In genomic region chr4:130811385-130811784, GRCm38 (mm10) we compare ENCODE assay signal across 15 mouse cellular contexts. TPM values are rescaled to one million over a fixed set of nuclear protein-coding genes. Genes with fewer than 3 reads are reported as not detected.
DNase-seq lines count a peak whose midpoint lies in the region; ATAC-seq lines count a peak whose summit lies in the region.
"Had no signal": no experiment of that assay in that cellular context is flagged by ENCODE, and none has a peak within 500 bp of the region (broad histone marks: within the 10 kb centered on the region; RNA-seq: fewer than 3 reads in every experiment).

No protein-coding gene starts in this region.

- intact Hi-C loops in left cerebral cortex, postnatal 4 days (cut with DNase I) = no loop called here

- no peaks in the 10 kb centered on the region for H3K36me3 ChIP-seq in forebrain, embryonic 14.5 days (ENCODE audit: control insufficient read depth, insufficient read depth, low read length)
- no peaks in the 10 kb centered on the region for H3K36me3 ChIP-seq in forebrain, embryonic 16.5 days (ENCODE audit: control insufficient read depth, insufficient read depth)
- H3K36me3 ChIP-seq in midbrain, embryonic 12.5 days = no peaks in the 10 kb centered on the region
- H3K36me3 ChIP-seq in midbrain, embryonic 11.5 days (ENCODE audit: control insufficient read depth, insufficient read depth, low read length) = no peaks in the 10 kb centered on the region
- no peaks in the 10 kb centered on the region for H3K36me3 ChIP-seq in hindbrain, embryonic 15.5 days
- no peaks in the 10 kb centered on the region for H3K36me3 ChIP-seq in neural tube, embryonic 15.5 days
- H3K36me3 ChIP-seq: embryonic facial prominence, embryonic 13.5 days had no signal

- peak overlapping the region; percentile 21; the same call in 1 of the 2 replicates for H3K9ac ChIP-seq in forebrain, embryonic 14.5 days (ENCODE audit: low read length)
- no peak overlapping the region for H3K9ac ChIP-seq in forebrain, embryonic 16.5 days (replicated peaks; ENCODE audit: low read depth, low read length)
- no peak overlapping the region for H3K9ac ChIP-seq in midbrain, embryonic 12.5 days (replicated peaks)
- no peak overlapping the region for H3K9ac ChIP-seq in midbrain, embryonic 11.5 days (ENCODE audit: low read length)
- H3K9ac ChIP-seq in hindbrain, embryonic 15.5 days = peak overlapping the region; percentile 11; the same call in 1 of the 2 replicates
- H3K9ac ChIP-seq in neural tube, embryonic 15.5 days (replicated peaks) = no peak overlapping the region
- H3K9ac ChIP-seq: embryonic facial prominence, embryonic 13.5 days had no signal

- H3K4me1 ChIP-seq in forebrain, embryonic 14.5 days (ENCODE audit: control insufficient read depth, insufficient read depth, low read length) = peaks cover 39% of the 10 kb centered on the region
- H3K4me1 ChIP-seq in forebrain, embryonic 16.5 days (replicated peaks; ENCODE audit: control insufficient read depth, insufficient read depth, low read length) = peaks cover 60% of the 10 kb centered on the region
- H3K4me1 ChIP-seq in midbrain, embryonic 12.5 days = peaks cover 56% of the 10 kb centered on the region
- H3K4me1 ChIP-seq in midbrain, embryonic 11.5 days (ENCODE audit: control insufficient read depth, insufficient read depth, low read length) = peaks cover 18% of the 10 kb centered on the region
- peaks cover 80% of the 10 kb centered on the region for H3K4me1 ChIP-seq in hindbrain, embryonic 15.5 days (replicated peaks)
- H3K4me1 ChIP-seq in neural tube, embryonic 15.5 days = peaks cover 77% of the 10 kb centered on the region

- 36% methylated on average over 7 of the region's 7 CpGs for WGBS in forebrain, embryonic 14.5 days
- 25% methylated on average over 7 of the region's 7 CpGs for WGBS in forebrain, embryonic 16.5 days
- 32% methylated on average over 7 of the region's 7 CpGs for WGBS in midbrain, embryonic 12.5 days
- 34% methylated on average over 7 of the region's 7 CpGs for WGBS in midbrain, embryonic 11.5 days
- 43% methylated on average over 7 of the region's 7 CpGs for WGBS in hindbrain, embryonic 15.5 days
- 33% methylated on average over 7 of the region's 7 CpGs for WGBS in neural tube, embryonic 15.5 days

- ATAC-seq in forebrain, embryonic 14.5 days = no peak
- ATAC-seq in forebrain, embryonic 16.5 days = no peak
- no peak for ATAC-seq in midbrain, embryonic 12.5 days (ENCODE audit: low FRiP score, low read depth)
- no peak for ATAC-seq in midbrain, embryonic 11.5 days (ENCODE audit: low FRiP score)
- no peak for ATAC-seq in hindbrain, embryonic 15.5 days (ENCODE audit: low FRiP score, low read depth)
- no peak for ATAC-seq in neural tube, embryonic 15.5 days (ENCODE audit: low FRiP score)
- ATAC-seq: intestine, embryonic 16.5 days had no signal

- H3K4me3 ChIP-seq in forebrain, embryonic 14.5 days (ENCODE audit: low read depth, low read length) = no peak overlapping the region
- H3K4me3 ChIP-seq in forebrain, embryonic 16.5 days (replicated peaks; ENCODE audit: low read length) = no peak overlapping the region
- no peak overlapping the region for H3K4me3 ChIP-seq in midbrain, embryonic 12.5 days
- H3K4me3 ChIP-seq in midbrain, embryonic 11.5 days (ENCODE audit: low read depth, low read length) = no peak overlapping the region
- H3K4me3 ChIP-seq in hindbrain, embryonic 15.5 days = no peak overlapping the region
- H3K4me3 ChIP-seq in neural tube, embryonic 15.5 days (replicated peaks) = no peak overlapping the region
- H3K4me3 ChIP-seq: embryonic facial prominence, embryonic 13.5 days had no signal

- no peaks in the 10 kb centered on the region for H3K27me3 ChIP-seq in forebrain, embryonic 14.5 days (replicated peaks; ENCODE audit: control insufficient read depth, insufficient read depth, low read length)
- no peaks in the 10 kb centered on the region for H3K27me3 ChIP-seq in forebrain, embryonic 16.5 days (replicated peaks; ENCODE audit: control insufficient read depth, insufficient read depth, low read length)
- H3K27me3 ChIP-seq in midbrain, embryonic 12.5 days = no peaks in the 10 kb centered on the region
- no peaks in the 10 kb centered on the region for H3K27me3 ChIP-seq in midbrain, embryonic 11.5 days (ENCODE audit: control insufficient read depth, insufficient read depth, low read length)
- H3K27me3 ChIP-seq in hindbrain, embryonic 15.5 days = no peaks in the 10 kb centered on the region
- no peaks in the 10 kb centered on the region for H3K27me3 ChIP-seq in neural tube, embryonic 15.5 days (replicated peaks)
- H3K27me3 ChIP-seq: embryonic facial prominence, embryonic 13.5 days had no signal

- no peak for DNase-seq in forebrain, embryonic 14.5 days (ENCODE audit: low spot score)
- no peak for DNase-seq in midbrain, embryonic 11.5 days (ENCODE audit: low spot score, missing footprints)
- DNase-seq in spleen, adult 12 weeks (ENCODE audit: low spot score) = no peak
- DNase-seq in left cerebral cortex, postnatal 4 days = no peak
- DNase-seq: B cell, adult 2 months; gastrocnemius, postnatal 25 days; kidney, postnatal 10 days had no signal

- no peaks in the 10 kb centered on the region for H3K9me3 ChIP-seq in forebrain, embryonic 14.5 days (replicated peaks; ENCODE audit: control insufficient read depth, low read length)
- H3K9me3 ChIP-seq in forebrain, embryonic 16.5 days (ENCODE audit: control insufficient read depth, low read length) = no peaks in the 10 kb centered on the region
- no peaks in the 10 kb centered on the region for H3K9me3 ChIP-seq in midbrain, embryonic 12.5 days
- H3K9me3 ChIP-seq in midbrain, embryonic 11.5 days (ENCODE audit: control insufficient read depth, low read length) = no peaks in the 10 kb centered on the region
- H3K9me3 ChIP-seq in hindbrain, embryonic 15.5 days = no peaks in the 10 kb centered on the region
- no peaks in the 10 kb centered on the region for H3K9me3 ChIP-seq in neural tube, embryonic 15.5 days (replicated peaks)
- H3K9me3 ChIP-seq: embryonic facial prominence, embryonic 13.5 days had no signal

- peak overlapping the region; percentile 21; the same call in 1 of the 2 replicates for H3K27ac ChIP-seq in forebrain, embryonic 14.5 days (ENCODE audit: low read depth, low read length)
- no peak overlapping the region for H3K27ac ChIP-seq in forebrain, embryonic 16.5 days (ENCODE audit: low read length)
- H3K27ac ChIP-seq in midbrain, embryonic 12.5 days (replicated peaks) = peak overlapping the region; percentile 30; the same call in 1 of the 2 replicates
- no peak overlapping the region for H3K27ac ChIP-seq in midbrain, embryonic 11.5 days (ENCODE audit: low read depth, low read length)
- H3K27ac ChIP-seq in hindbrain, embryonic 15.5 days (replicated peaks) = peak overlapping the region; percentile 50
- peak overlapping the region; percentile 73 for H3K27ac ChIP-seq in neural tube, embryonic 15.5 days (replicated peaks)
- H3K27ac ChIP-seq: embryonic facial prominence, embryonic 13.5 days had no signal

- no peak overlapping the region for H3K4me2 ChIP-seq in forebrain, embryonic 14.5 days (ENCODE audit: low read length)
- H3K4me2 ChIP-seq in forebrain, embryonic 16.5 days (ENCODE audit: low read length) = no peak overlapping the region
- no peak overlapping the region; the same call in 1 of the 2 replicates for H3K4me2 ChIP-seq in midbrain, embryonic 12.5 days (replicated peaks)
- no peak overlapping the region for H3K4me2 ChIP-seq in midbrain, embryonic 11.5 days
- peak overlapping the region; percentile 19; the same call in 1 of the 2 replicates for H3K4me2 ChIP-seq in hindbrain, embryonic 15.5 days
- H3K4me2 ChIP-seq in neural tube, embryonic 15.5 days = no peak overlapping the region; the same call in 1 of the 2 replicates
- H3K4me2 ChIP-seq: embryonic facial prominence, embryonic 13.5 days; heart, embryonic 11.5 days; liver, embryonic 11.5 days had no signal

RNA-seq across cellular contexts. Expression of gene Sdc3, which starts 19.0 kb away (rescaled TPM):
- 47.6 and 61.2 TPM in 2 replicates for polyA plus RNA-seq in forebrain, embryonic 14.5 days (2014; fragmentation: Nextera tagmentation; extraction: Ambion mirVana)
- 89.6 and 113 TPM in 2 replicates for polyA plus RNA-seq in forebrain, embryonic 16.5 days (2015; fragmentation: Nextera tagmentation; extraction: Ambion mirVana)
- polyA plus RNA-seq in midbrain, embryonic 12.5 days (2016; fragmentation: Nextera tagmentation; extraction: Ambion mirVana) = 46.5 and 52.1 TPM in 2 replicates
- polyA plus RNA-seq in midbrain, embryonic 11.5 days (2014; fragmentation: Nextera tagmentation; extraction: Ambion mirVana) = 12.1 and 13.6 TPM in 2 replicates
- 146 and 182 TPM in 2 replicates for polyA plus RNA-seq in hindbrain, embryonic 15.5 days (2015; fragmentation: Nextera tagmentation; extraction: Ambion mirVana)
- 117 and 130 TPM in 2 replicates for polyA plus RNA-seq in neural tube, embryonic 15.5 days (2015; fragmentation: Nextera tagmentation; extraction: Ambion mirVana)
- total RNA-seq in left cerebral cortex, postnatal 4 days (2021) = 100 to 1,000 TPM; 455 to 494 TPM

Comparison
In these comparisons a context has a peak if more than half of its experiments do, and no peak if none do; other contexts are left out.
1. H3K27ac ChIP-seq: peak in forebrain, embryonic 14.5 days (single experiment), midbrain, embryonic 12.5 days (single experiment), hindbrain, embryonic 15.5 days (single experiment) and neural tube, embryonic 15.5 days (single experiment); none in forebrain, embryonic 16.5 days (single experiment) and midbrain, embryonic 11.5 days (single experiment).
2. H3K9ac ChIP-seq: peak in forebrain, embryonic 14.5 days (single experiment) and hindbrain, embryonic 15.5 days (single experiment); none in forebrain, embryonic 16.5 days (single experiment), midbrain, embryonic 12.5 days (single experiment), midbrain, embryonic 11.5 days (single experiment) and neural tube, embryonic 15.5 days (single experiment).